Mouse (Mus musculus): ENCODE measurements around the gene Pgr. TPM values are rescaled to one million over a fixed set of nuclear protein-coding genes. Genes with fewer than 3 reads are reported as not detected.

Gene Pgr
- polyA plus RNA-seq (2014; fragmentation: Nextera tagmentation; extraction: Ambion mirVana), result not detected in 2 replicates

GRCm38 (mm10) chr9:8899616-8900202 is at the start of gene Pgr:
Pgr (plus strand) TSS chr9:8899833.
- Histone ChIP-seq H3K27ac (ENCODE audit: low read depth, low read length) (no peak within 1 kb of the TSS), H3K36me3 (ENCODE audit: control insufficient read depth, insufficient read depth, low read length) (no peaks in the 10 kb centered on the region), H3K4me2 (peak within 1 kb of the TSS; percentile 96), H3K4me3 (ENCODE audit: low read depth, low read length) (peak within 1 kb of the TSS; percentile 63), H3K9me3 (replicated peaks; ENCODE audit: control insufficient read depth, low read length) (no peaks in the 10 kb centered on the region), H3K4me1 (ENCODE audit: control insufficient read depth, insufficient read depth, low read length) (peaks cover 8% of the 10 kb centered on the region; the same call in 1 of the 2 replicates), H3K27me3 (ENCODE audit: control insufficient read depth, insufficient read depth, low read length) (peaks cover 53% of the 10 kb centered on the region), H3K9ac (ENCODE audit: low read depth, low read length) (no peak within 1 kb of the TSS)
- ATAC-seq (replicated peaks; ENCODE audit: insufficient number of reproducible peaks, low FRiP score, low TSS enrichment), result no peak
- WGBS (ENCODE audit: insufficient replicate concordance), result 1% methylated on average over 16 of the region's 16 CpGs

GRCm38 (mm10) chr9:8857455-8857854 is 42.2 kb upstream of the Pgr start:
- no peaks in the 10 kb centered on the region for H3K36me3 ChIP-seq (ENCODE audit: control insufficient read depth, insufficient read depth, low read length)
- H3K27me3 ChIP-seq (ENCODE audit: control insufficient read depth, insufficient read depth, low read length), result no peaks in the 10 kb centered on the region
- no peak overlapping the region for H3K9ac ChIP-seq (ENCODE audit: low read depth, low read length)
- WGBS (ENCODE audit: insufficient replicate concordance), result 79% methylated on average over 2 of the region's 2 CpGs
- no peaks in the 10 kb centered on the region for H3K9me3 ChIP-seq (replicated peaks; ENCODE audit: control insufficient read depth, low read length)
- no peak overlapping the region for H3K27ac ChIP-seq (ENCODE audit: low read depth, low read length)
- no peak overlapping the region for H3K4me2 ChIP-seq
- H3K4me3 ChIP-seq (ENCODE audit: low read depth, low read length), result no peak overlapping the region
- no peaks in the 10 kb centered on the region for H3K4me1 ChIP-seq (ENCODE audit: control insufficient read depth, insufficient read depth, low read length)
- no peak for ATAC-seq (replicated peaks; ENCODE audit: insufficient number of reproducible peaks, low FRiP score, low TSS enrichment)

- no peak for ATAC-seq (replicated peaks; ENCODE audit: insufficient number of reproducible peaks, low FRiP score, low TSS enrichment)
- H3K9ac ChIP-seq (ENCODE audit: low read depth, low read length), result no peak overlapping the region
- no peaks in the 10 kb centered on the region for H3K9me3 ChIP-seq (replicated peaks; ENCODE audit: control insufficient read depth, low read length)
- H3K27ac ChIP-seq (ENCODE audit: low read depth, low read length), result no peak overlapping the region
- no peaks in the 10 kb centered on the region for H3K27me3 ChIP-seq (ENCODE audit: control insufficient read depth, insufficient read depth, low read length)
- no peak overlapping the region for H3K4me2 ChIP-seq
- 76% methylated on average over 2 of the region's 2 CpGs for whole genome bisulfite sequencing (ENCODE audit: insufficient replicate concordance)
- H3K36me3 ChIP-seq (ENCODE audit: control insufficient read depth, insufficient read depth, low read length), result no peaks in the 10 kb centered on the region
- H3K4me3 ChIP-seq (ENCODE audit: low read depth, low read length), result no peak overlapping the region
- no peaks in the 10 kb centered on the region for H3K4me1 ChIP-seq (ENCODE audit: control insufficient read depth, insufficient read depth, low read length)
Measured at GRCm38 (mm10) chr9:8868511-8868910, 31.1 kb upstream of the Pgr start.

- 66% methylated on average over 5 of the region's 5 CpGs for whole genome bisulfite sequencing (ENCODE audit: insufficient replicate concordance)
- H3K27ac ChIP-seq (ENCODE audit: low read depth, low read length), result no peak overlapping the region
- no peaks in the 10 kb centered on the region for H3K9me3 ChIP-seq (replicated peaks; ENCODE audit: control insufficient read depth, low read length)
- H3K4me2 ChIP-seq, result no peak overlapping the region
- no peak overlapping the region for H3K9ac ChIP-seq (ENCODE audit: low read depth, low read length)
- no peak for ATAC-seq (replicated peaks; ENCODE audit: insufficient number of reproducible peaks, low FRiP score, low TSS enrichment)
- H3K27me3 ChIP-seq (ENCODE audit: control insufficient read depth, insufficient read depth, low read length), result peaks cover 24% of the 10 kb centered on the region
- no peaks in the 10 kb centered on the region for H3K4me1 ChIP-seq (ENCODE audit: control insufficient read depth, insufficient read depth, low read length)
- no peak overlapping the region for H3K4me3 ChIP-seq (ENCODE audit: low read depth, low read length)
- no peaks in the 10 kb centered on the region for H3K36me3 ChIP-seq (ENCODE audit: control insufficient read depth, insufficient read depth, low read length)
Measured at GRCm38 (mm10) chr9:8895205-8895604, 4.4 kb upstream of the Pgr start.

GRCm38 (mm10) chr9:8900203-8901012 is 775 bp downstream of the Pgr start:
- peaks cover 53% of the 10 kb centered on the region for H3K27me3 ChIP-seq (ENCODE audit: control insufficient read depth, insufficient read depth, low read length)
- ATAC-seq (replicated peaks; ENCODE audit: insufficient number of reproducible peaks, low FRiP score, low TSS enrichment), result peak; percentile 47; the same call in 1 of the 2 replicates

GRCm38 (mm10) chr9:8901013-8901646 is 1.5 kb downstream of the Pgr start:
- Histone ChIP-seq H3K27me3 (ENCODE audit: control insufficient read depth, insufficient read depth, low read length) (peaks cover 53% of the 10 kb centered on the region), H3K9ac (ENCODE audit: low read depth, low read length) (0 out of 2 replicates have a peak overlapping the region, but pooled peaks have one; percentile 39), H3K4me1 (ENCODE audit: control insufficient read depth, insufficient read depth, low read length) (peaks cover 8% of the 10 kb centered on the region; the same call in 1 of the 2 replicates), H3K4me3 (ENCODE audit: low read depth, low read length) (peak overlapping the region; percentile 63), H3K27ac (ENCODE audit: low read depth, low read length) (no peak overlapping the region), H3K4me2 (peak overlapping the region; percentile 96), H3K36me3 (ENCODE audit: control insufficient read depth, insufficient read depth, low read length) (no peaks in the 10 kb centered on the region), H3K9me3 (replicated peaks; ENCODE audit: control insufficient read depth, low read length) (no peaks in the 10 kb centered on the region)
- WGBS (ENCODE audit: insufficient replicate concordance), result 0% methylated on average over 36 of the region's 36 CpGs
- ATAC-seq (replicated peaks; ENCODE audit: insufficient number of reproducible peaks, low FRiP score, low TSS enrichment), result peak; percentile 58

More at GRCm38 (mm10) chr9:8900203-8901012, 775 bp downstream of the Pgr start:
- no peak overlapping the region for H3K27ac ChIP-seq (ENCODE audit: low read depth, low read length)
- H3K4me1 ChIP-seq (ENCODE audit: control insufficient read depth, insufficient read depth, low read length), result peaks cover 8% of the 10 kb centered on the region; the same call in 1 of the 2 replicates
- peak overlapping the region; percentile 63 for H3K4me3 ChIP-seq (ENCODE audit: low read depth, low read length)
- WGBS (ENCODE audit: insufficient replicate concordance), result under 1% methylated on average over 41 of the region's 41 CpGs
- H3K9me3 ChIP-seq (replicated peaks; ENCODE audit: control insufficient read depth, low read length), result no peaks in the 10 kb centered on the region
- H3K36me3 ChIP-seq (ENCODE audit: control insufficient read depth, insufficient read depth, low read length), result no peaks in the 10 kb centered on the region
- H3K9ac ChIP-seq (ENCODE audit: low read depth, low read length), result no peak overlapping the region
- peak overlapping the region; percentile 96 for H3K4me2 ChIP-seq

GRCm38 (mm10) chr9:8901647-8902131 is 2.1 kb downstream of the Pgr start:
- H3K9me3 ChIP-seq (replicated peaks; ENCODE audit: control insufficient read depth, low read length), result no peaks in the 10 kb centered on the region
- peak overlapping the region; percentile 63 for H3K4me3 ChIP-seq (ENCODE audit: low read depth, low read length)
- WGBS (ENCODE audit: insufficient replicate concordance), result under 1% methylated on average over 38 of the region's 49 CpGs
- no peaks in the 10 kb centered on the region for H3K36me3 ChIP-seq (ENCODE audit: control insufficient read depth, insufficient read depth, low read length)
- H3K4me2 ChIP-seq, result peak overlapping the region; percentile 96
- no peak overlapping the region for H3K27ac ChIP-seq (ENCODE audit: low read depth, low read length)
- H3K4me1 ChIP-seq (ENCODE audit: control insufficient read depth, insufficient read depth, low read length), result peaks cover 8% of the 10 kb centered on the region; the same call in 1 of the 2 replicates
- H3K27me3 ChIP-seq (ENCODE audit: control insufficient read depth, insufficient read depth, low read length), result peaks cover 53% of the 10 kb centered on the region
- H3K9ac ChIP-seq (ENCODE audit: low read depth, low read length), result peak overlapping the region; percentile 39; the same call in 1 of the 2 replicates
- ATAC-seq (replicated peaks; ENCODE audit: insufficient number of reproducible peaks, low FRiP score, low TSS enrichment), result 0 out of 2 replicates have a peak, but pooled peaks have one; percentile 22

GRCm38 (mm10) chr9:8902277-8902676 is 2.6 kb downstream of the Pgr start:
- no peaks in the 10 kb centered on the region for H3K36me3 ChIP-seq (ENCODE audit: control insufficient read depth, insufficient read depth, low read length)
- WGBS (ENCODE audit: insufficient replicate concordance), result 26% methylated on average over 3 of the region's 3 CpGs
- no peak for ATAC-seq (replicated peaks; ENCODE audit: insufficient number of reproducible peaks, low FRiP score, low TSS enrichment)
- H3K4me3 ChIP-seq (ENCODE audit: low read depth, low read length), result no peak overlapping the region
- H3K27me3 ChIP-seq (ENCODE audit: control insufficient read depth, insufficient read depth, low read length), result peaks cover 52% of the 10 kb centered on the region
- H3K9ac ChIP-seq (ENCODE audit: low read depth, low read length), result no peak overlapping the region
- no peaks in the 10 kb centered on the region for H3K9me3 ChIP-seq (replicated peaks; ENCODE audit: control insufficient read depth, low read length)
- peaks cover 8% of the 10 kb centered on the region; the same call in 1 of the 2 replicates for H3K4me1 ChIP-seq (ENCODE audit: control insufficient read depth, insufficient read depth, low read length)
- no peak overlapping the region for H3K27ac ChIP-seq (ENCODE audit: low read depth, low read length)
- no peak overlapping the region; the same call in 1 of the 2 replicates for H3K4me2 ChIP-seq

Data from heart, embryonic 11.5 days (tissue).